Mouse (Mus musculus) CH12.LX (cell line): ENCODE data around the gene Rps6ka5. TPM values are rescaled to one million over a fixed set of nuclear protein-coding genes. Genes with fewer than 3 reads are reported as not detected.

Experiments
- DNase-seq: peaks from one replicate; pipeline ENCODE4 v3.0.0-alpha.2; 2013; ENCODE audit errors: extremely low read depth
- H3K27ac ChIP-seq: 2 replicates; pipeline ENCODE4 v1.5.1; 2012; ENCODE audit warnings: low read depth, mild to moderate bottlenecking, control low read depth, moderate library complexity; ENCODE audit not compliant: insufficient read depth
- H3K27me3 ChIP-seq: replicated peaks from 2 replicates; pipeline ENCODE3; 2012; ENCODE audit warnings: inconsistent platforms
- H3K36me3 ChIP-seq, 2 experiments: replicated peaks in 1 of 2; 2 replicates each; pipeline versions ENCODE3 to v1.6.1; 2012; ENCODE audit warnings: inconsistent platforms in 1 of 2, low read length in 1 of 2, mild to moderate bottlenecking in 1 of 2, mixed read lengths in 1 of 2, moderate library complexity in 1 of 2; ENCODE audit not compliant: control insufficient read depth in 1 of 2, insufficient read depth in 1 of 2
- H3K4me1 ChIP-seq, 2 experiments: 2 replicates each; pipeline ENCODE4 v1.6.1; 2012; ENCODE audit warnings: inconsistent platforms in 1 of 2, moderate library complexity in 1 of 2; ENCODE audit not compliant: insufficient read depth in 2 of 2, control insufficient read depth in 1 of 2
- H3K4me2 ChIP-seq: 2 replicates; pipeline ENCODE4 v1.6.1; 2012; ENCODE audit warnings: low read depth, mild to moderate bottlenecking, control low read depth; ENCODE audit not compliant: poor library complexity, insufficient read depth, severe bottlenecking
- H3K4me3 ChIP-seq, 3 experiments: fragments of 150-350 bp in 1 of 3; sonication (generic) in 1 of 3; replicated peaks in 1 of 3; 2 replicates each; pipeline versions ENCODE3 to v1.5.1; 2011 to 2012; ENCODE audit warnings: low read depth in 2 of 3, low read length in 2 of 3, mild to moderate bottlenecking in 2 of 3, moderate library complexity in 2 of 3, control low read depth in 1 of 3, improper control_type of control experiment in 1 of 3, inconsistent platforms in 1 of 3, mixed read lengths in 1 of 3; ENCODE audit not compliant: poor library complexity in 1 of 3
- H3K79me2 ChIP-seq: replicated peaks from 2 replicates; pipeline ENCODE4 v1.6.1; 2012; ENCODE audit warnings: mild to moderate bottlenecking, moderate library complexity; ENCODE audit not compliant: control insufficient read depth, poor library complexity, insufficient read depth, severe bottlenecking; ENCODE audit errors: extremely low read depth
- H3K9ac ChIP-seq: 2 replicates; pipeline ENCODE4 v1.6.1; 2012; ENCODE audit warnings: low read depth, mild to moderate bottlenecking, control low read depth, moderate library complexity; ENCODE audit not compliant: insufficient read depth
- H3K9me3 ChIP-seq: replicated peaks from 2 replicates; pipeline ENCODE3; 2012; ENCODE audit warnings: low read length, inconsistent platforms, mixed read lengths
- BHLHE40 ChIP-seq: IDR thresholded peaks from 2 replicates; pipeline ENCODE4 v1.6.1; 2011; ENCODE audit warnings: mild to moderate bottlenecking, low read depth, low read length, improper control_type of control experiment
- CHD1 ChIP-seq: IDR thresholded peaks from 2 replicates; pipeline ENCODE4 v1.6.1; 2012; ENCODE audit warnings: low read depth, low read length, improper control_type of control experiment, inconsistent platforms
- CHD2 ChIP-seq: IDR thresholded peaks from 2 replicates; pipeline ENCODE4 v1.6.1; 2011; ENCODE audit warnings: low read length, improper control_type of control experiment
- E2F4 ChIP-seq: IDR thresholded peaks from 2 replicates; pipeline ENCODE4 v1.6.1; 2011; ENCODE audit warnings: low read depth, low read length, improper control_type of control experiment; ENCODE audit not compliant: insufficient replicate concordance
- EP300 ChIP-seq: IDR thresholded peaks from 2 replicates; pipeline ENCODE4 v1.6.1; 2011; ENCODE audit warnings: low read length, improper control_type of control experiment
- GABPA ChIP-seq: IDR thresholded peaks from 2 replicates; pipeline ENCODE4 v1.6.1; 2012; ENCODE audit warnings: low read depth, low read length, improper control_type of control experiment, inconsistent platforms; ENCODE audit not compliant: insufficient replicate concordance
- JUN ChIP-seq: IDR thresholded peaks from 2 replicates; pipeline ENCODE4 v1.6.1; 2011; ENCODE audit warnings: low read depth, mild to moderate bottlenecking, low read length, improper control_type of control experiment, moderate library complexity; ENCODE audit not compliant: insufficient read depth
- JUND ChIP-seq: conservative IDR thresholded peaks from 2 replicates; pipeline ENCODE4 v1.6.1; 2011; ENCODE audit warnings: low read depth, low read length, improper control_type of control experiment
- MAX ChIP-seq: IDR thresholded peaks from 2 replicates; pipeline ENCODE4 v1.6.1; 2011; ENCODE audit warnings: low read length, improper control_type of control experiment
- MEF2A ChIP-seq: IDR thresholded peaks from 2 replicates; pipeline ENCODE4 v1.6.1; 2014; ENCODE audit warnings: low read depth, mild to moderate bottlenecking, inconsistent platforms, low read length, improper control_type of control experiment, borderline replicate concordance
- MXI1 ChIP-seq: IDR thresholded peaks from 2 replicates; pipeline ENCODE4 v1.6.1; 2011; ENCODE audit warnings: mild to moderate bottlenecking, low read depth, low read length, improper control_type of control experiment
- MYC ChIP-seq: IDR thresholded peaks from 2 replicates; pipeline ENCODE4 v1.6.1; 2011; ENCODE audit warnings: low read depth, mild to moderate bottlenecking, improper control_type of control experiment, low read length
- NRF1 ChIP-seq: IDR thresholded peaks from 2 replicates; pipeline ENCODE4 v1.6.1; 2014; ENCODE audit warnings: low read depth, mild to moderate bottlenecking, inconsistent platforms, low read length, improper control_type of control experiment, moderate library complexity
- PAX5 ChIP-seq: IDR thresholded peaks from 2 replicates; pipeline ENCODE4 v1.6.1; 2012; ENCODE audit warnings: low read length, inconsistent platforms, mixed read lengths
- POLR2AphosphoS2 ChIP-seq: IDR thresholded peaks from 2 replicates; pipeline ENCODE4 v1.6.1; 2011; ENCODE audit warnings: low read depth, low read length, improper control_type of control experiment
- RAD21 ChIP-seq: IDR thresholded peaks from 2 replicates; pipeline ENCODE4 v1.6.1; 2011; ENCODE audit warnings: low read depth, mild to moderate bottlenecking, low read length, improper control_type of control experiment, moderate library complexity
- SIN3A ChIP-seq: IDR thresholded peaks from 2 replicates; pipeline ENCODE4 v1.6.1; 2012; ENCODE audit warnings: low read length, improper control_type of control experiment, inconsistent platforms
- TBP ChIP-seq: conservative IDR thresholded peaks from 2 replicates; pipeline ENCODE4 v1.6.1; 2011; ENCODE audit warnings: low read depth, low read length, improper control_type of control experiment
- TCF12 ChIP-seq: IDR thresholded peaks from 2 replicates; pipeline ENCODE4 v1.6.1; 2014; ENCODE audit warnings: low read depth, mild to moderate bottlenecking, inconsistent platforms, low read length, improper control_type of control experiment
- USF1 ChIP-seq: IDR thresholded peaks from 2 replicates; pipeline ENCODE4 v1.6.1; 2014; ENCODE audit warnings: low read depth, mild to moderate bottlenecking, inconsistent platforms, low read length, improper control_type of control experiment
- USF2 ChIP-seq: conservative IDR thresholded peaks from 2 replicates; pipeline ENCODE4 v1.6.1; 2011; ENCODE audit warnings: low read depth, low read length, improper control_type of control experiment
- dilution Hi-C: fragments of 300-500 bp; cut with MboI; formaldehyde crosslinking; loops from 2 replicates; pipeline ENCODE4 v1.14.3; 2020; ENCODE audit warnings: low sequenced_read_pairs; ENCODE audit not compliant: extremely low pct_unique_long_range_greater_than_20kb, extremely low pct_ligation_motif_present
- in situ Hi-C: fragments of 300-500 bp; cut with MboI; formaldehyde crosslinking; loops from 3 replicates; pipeline ENCODE4 v1.14.3; 2019; ENCODE audit warnings: low sequenced_read_pairs, low pct_ligation_motif_present, low pct_unique_long_range_greater_than_20kb, mixed read lengths
- polyA plus RNA-seq: library from polyadenylated mRNA; unstranded; fragments of >175 nt; gene quantifications from 2 replicates; pipeline ENCODE4 v1.2.1, GENCODE M21; 2012; ENCODE audit warnings: low read depth; ENCODE audit not compliant: insufficient read length
- total RNA-seq, 2 experiments: library from RNA; depleted of rRNA; stranded (reverse); fragments of 300-350 nt in 1 of 2; fragments of >200 nt in 1 of 2; gene quantifications; 2 replicates each; pipeline ENCODE4 v1.2.3; 2012 to 2014

Gene Rps6ka5
- total and polyA plus RNA-seq, 3 experiments, result 2.9 to 6.2 (median 4.8) TPM

DNA sequence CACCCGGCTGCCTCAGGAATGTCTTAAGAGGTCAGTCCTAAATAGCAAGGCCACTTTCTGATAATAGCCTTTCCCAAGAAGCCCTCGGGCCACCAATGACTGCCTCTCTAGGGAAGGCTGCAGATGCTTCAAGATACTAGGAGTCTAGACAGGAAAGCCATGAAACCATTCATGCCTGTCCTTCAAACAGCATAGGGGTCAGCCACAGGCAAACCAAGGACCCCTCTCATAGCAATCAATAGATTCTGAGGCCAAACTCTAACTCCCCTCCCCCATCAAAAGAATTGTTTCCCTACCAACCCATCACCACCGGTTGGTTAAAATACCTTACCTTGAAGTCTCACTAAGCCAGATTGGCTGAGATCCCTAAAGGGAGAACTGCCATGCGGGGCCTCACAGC, 211.3 kb downstream of the Rps6ka5 start:
- peaks cover 9 to 18% of the 10 kb centered on the region in 2 experiments for H3K4me1 ChIP-seq
- H3K27me3 ChIP-seq, result no peaks in the 10 kb centered on the region
- no peak for DNase-seq
- dilution Hi-C loops (no loop called here), in situ Hi-C loops (no loop called here)
- no peak overlapping the region for H3K9ac ChIP-seq
- no peak overlapping the region for H3K4me2 ChIP-seq
- no peak overlapping the region for H3K27ac ChIP-seq
- peaks cover 0 to 57% of the 10 kb centered on the region in 2 experiments for H3K36me3 ChIP-seq
- TF ChIP-seq TCF12 (no peak), JUND (no peak), BHLHE40 (no peak), JUN (no peak), E2F4 (no peak), NRF1 (no peak), SIN3A (no peak), MYC (no peak), USF2 (no peak), RAD21 (no peak), EP300 (no peak), MXI1 (no peak)
- peaks cover 2% of the 10 kb centered on the region; the same call in 1 of the 2 replicates for H3K79me2 ChIP-seq
- H3K4me3 ChIP-seq, result no peak overlapping the region
- H3K9me3 ChIP-seq, result peaks cover 6% of the 10 kb centered on the region

GRCm38 (mm10) chr12:100514611-100515010, 212.2 kb downstream of the Rps6ka5 start:
- Histone ChIP-seq H3K4me2 (no peak overlapping the region), H3K27ac (no peak overlapping the region), H3K79me2 (0 out of 2 replicates have a peak, but pooled peaks cover 2% of the 10 kb centered on the region), H3K9ac (no peak overlapping the region), H3K4me3 (no peak overlapping the region), H3K27me3 (no peaks in the 10 kb centered on the region), H3K9me3 (peaks cover 6% of the 10 kb centered on the region), H3K36me3 (peaks cover 0 to 63% of the 10 kb centered on the region in 2 experiments), H3K4me1 (peaks cover 6 to 15% of the 10 kb centered on the region in 2 experiments; a peak in 3 of 4 replicates)
- dilution Hi-C loops (no loop called here), in situ Hi-C loops (no loop called here)
- no peak for TF ChIP-seq GABPA
- TF ChIP-seq CHD1, result no peak
- TF ChIP-seq PAX5, result no peak
- no peak for TF ChIP-seq CHD2
- TF ChIP-seq RAD21, result no peak
- no peak for TF ChIP-seq USF1
- no peak for TF ChIP-seq MEF2A
- TF ChIP-seq POLR2AphosphoS2, result no peak
- no peak for TF ChIP-seq MAX
- no peak for TF ChIP-seq TBP
- no peak for TF ChIP-seq USF2
- DNase-seq, result no peak
